Mouse (Mus musculus) left cerebral cortex, postnatal 36 days (tissue): ENCODE measurements around the gene Cnep1r1. TPM values are rescaled to one million over a fixed set of nuclear protein-coding genes. Genes with fewer than 3 reads are reported as not detected.

Experiments
- DNase-seq, 2 experiments: peaks; one replicate each; pipeline ENCODE4 v3.0.0; 2021 to 2022; ENCODE audit warnings: low spot score in 2 of 2, mixed read lengths in 1 of 2
- intact Hi-C: fragments of 180-260 bp; cut with DNase I; formaldehyde crosslinking; loops from one replicate; pipeline ENCODE4 v1.15.1; 2025
- microRNA-seq: library from miRNA; unstranded; fragments of <30 nt; microRNA quantifications from one replicate; pipeline ENCODE4 v1.2.0, GENCODE M21; 2022
- total RNA-seq, 2 experiments: library from RNA; stranded (reverse); gene quantifications; 2 replicates each; pipeline ENCODE4 v1.2.3; 2021

The Cnep1r1 gene
- total RNA-seq, 2 experiments from 2014 or later, result 28.7 to 33.9 TPM

DNA sequence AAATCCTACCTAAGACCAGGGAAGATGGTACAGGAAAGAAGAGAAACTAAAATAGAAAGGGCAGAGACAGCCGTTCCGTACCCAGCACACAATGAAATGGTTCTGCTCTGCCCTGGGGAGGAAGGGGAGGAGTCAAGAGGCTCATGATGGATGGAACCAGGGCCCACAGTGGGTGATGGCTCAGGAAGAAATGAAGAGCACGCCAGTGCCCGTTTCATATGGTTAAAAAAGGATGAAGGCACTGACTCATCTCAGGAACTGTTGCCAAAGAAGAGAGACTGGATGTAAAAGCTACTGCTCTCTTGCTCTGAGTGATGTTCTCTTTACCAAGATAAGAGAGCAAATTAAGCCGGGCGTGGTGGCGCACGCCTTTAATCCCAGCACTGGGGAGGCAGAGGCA lies 58.7 kb downstream of the Cnep1r1 start:
- intact Hi-C loops, result no loop called here
- no peak for DNase-seq

- intact Hi-C loops, result no loop called here
- DNase-seq, result no peak
These were observed 64.6 kb downstream of the Cnep1r1 start for GRCm38 (mm10) chr8:88183121-88183520.

Small RNA genes lying within 50 kb of the gene (microRNA-seq; reads per million reads assigned to microRNA genes)
- 5.8 reads per million, percentile 20 among the genes with 10 or more reads in this experiment for gene Mir7071

Other genes starting within 250 kb of the Cnep1r1 start
- 10 to 100 TPM; 27.1 to 29.8 TPM for gene Zfp423, start 159.2 kb upstream of the Cnep1r1 start, total RNA-seq
- gene Heatr3, start 19.1 kb downstream of the Cnep1r1 start, total RNA-seq, result 10 to 100 TPM; 26.6 to 29.8 TPM
- 10 to 100 TPM; 36.5 to 37.9 TPM for gene Tent4b, start 80.4 kb downstream of the Cnep1r1 start, total RNA-seq
- 1 to 10 TPM; 4.7 TPM for gene Adcy7, start 153.6 kb downstream of the Cnep1r1 start, total RNA-seq
- 10 to 100 TPM; 48.2 to 66.4 TPM for gene Brd7, start 243.4 kb downstream of the Cnep1r1 start, total RNA-seq